Mouse (Mus musculus): ENCODE measurements around the gene Nudt1. TPM values are rescaled to one million over a fixed set of nuclear protein-coding genes. Genes with fewer than 3 reads are reported as not detected.
"Not testable (repeated sequence)": the region's sequence is repeated elsewhere in the genome, so short reads cannot be mapped to it uniquely, and the experiment has no call there.

Nudt1 gene
- polyA plus RNA-seq, 1 experiment from 2014 or later: 36.0 TPM

GRCm38 (mm10) chr5:140350731-140351497 is 29.5 kb downstream of the Nudt1 start:
- Histone ChIP-seq H3K4me2 (replicated peaks; ENCODE audit: low read depth, low read length) (no peak overlapping the region), H3K4me3 (ENCODE audit: low read depth, low read length) (no peak overlapping the region), H3K27me3 (ENCODE audit: control insufficient read depth, insufficient read depth, low read length) (no peaks in the 10 kb centered on the region), H3K9ac (ENCODE audit: low read depth, low read length) (no peak overlapping the region), H3K4me1 (replicated peaks; ENCODE audit: control insufficient read depth, insufficient read depth, low read length) (no peaks in the 10 kb centered on the region), H3K27ac (ENCODE audit: low read depth, low read length) (no peak overlapping the region), H3K36me3 (ENCODE audit: control insufficient read depth, insufficient read depth, low read length) (peaks cover 3% of the 10 kb centered on the region; the same call in 1 of the 2 replicates), H3K9me3 (ENCODE audit: control insufficient read depth, low read length) (no peaks in the 10 kb centered on the region)
- WGBS: 95% methylated on average over 8 of the region's 8 CpGs
- DNase-seq (ENCODE audit: low spot score) (no peak), ATAC-seq (ENCODE audit: low FRiP score) (no peak)

DNA sequence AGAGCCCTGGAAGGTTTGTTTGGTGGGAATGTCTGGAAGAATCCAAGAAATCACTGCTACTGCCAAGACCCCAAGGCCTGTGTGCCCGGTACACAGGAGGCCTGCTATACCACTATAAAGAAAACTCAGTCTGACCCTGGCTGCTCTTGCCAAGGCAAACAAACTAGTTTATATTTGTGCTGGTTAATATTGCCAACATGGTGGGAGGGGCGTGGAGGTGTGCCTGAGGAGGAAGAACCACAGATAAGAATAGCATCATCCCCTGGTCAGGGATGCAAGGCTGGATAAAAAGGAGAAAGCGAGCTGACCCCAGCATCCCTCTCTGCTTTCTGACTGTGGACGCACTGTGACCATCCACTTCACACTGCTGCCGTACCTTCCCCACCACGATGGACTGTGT is 30.9 kb downstream of the Nudt1 start:
- no peak for ATAC-seq (ENCODE audit: low FRiP score)
- Histone ChIP-seq H3K4me1 (replicated peaks; ENCODE audit: control insufficient read depth, insufficient read depth, low read length) (no peaks in the 10 kb centered on the region), H3K4me3 (ENCODE audit: low read depth, low read length) (no peak overlapping the region), H3K4me2 (replicated peaks; ENCODE audit: low read depth, low read length) (no peak overlapping the region), H3K27ac (ENCODE audit: low read depth, low read length) (no peak overlapping the region), H3K36me3 (ENCODE audit: control insufficient read depth, insufficient read depth, low read length) (peaks cover 3% of the 10 kb centered on the region; the same call in 1 of the 2 replicates), H3K9me3 (ENCODE audit: control insufficient read depth, low read length) (no peaks in the 10 kb centered on the region), H3K27me3 (ENCODE audit: control insufficient read depth, insufficient read depth, low read length) (no peaks in the 10 kb centered on the region), H3K9ac (ENCODE audit: low read depth, low read length) (no peak overlapping the region)
- WGBS: 97% methylated on average over 6 of the region's 6 CpGs
- DNase-seq (ENCODE audit: low spot score): no peak

DNA sequence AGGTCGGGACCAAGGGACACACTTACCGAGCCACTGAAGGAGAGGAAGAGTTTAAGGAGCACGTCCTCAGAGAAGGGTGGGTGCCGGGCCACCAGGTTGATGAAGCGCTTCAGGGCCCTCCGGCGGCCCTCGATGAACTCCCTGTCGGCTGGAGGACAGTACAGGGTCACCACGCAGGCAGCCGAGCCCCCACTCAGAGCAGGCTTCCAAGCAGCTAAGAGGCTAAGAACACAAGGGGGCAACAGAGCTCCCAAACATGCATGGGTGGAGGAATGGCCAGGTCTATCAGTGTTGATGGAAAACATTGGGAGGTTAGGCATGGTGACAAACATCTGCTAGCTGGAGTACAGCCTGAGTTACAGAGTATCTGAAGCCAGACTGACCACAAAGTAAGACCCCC is 34.5 kb downstream of the Nudt1 start:
- Histone ChIP-seq H3K4me1 (replicated peaks; ENCODE audit: control insufficient read depth, insufficient read depth, low read length) (no peaks in the 10 kb centered on the region), H3K27me3 (ENCODE audit: control insufficient read depth, insufficient read depth, low read length) (no peaks in the 10 kb centered on the region), H3K4me2 (replicated peaks; ENCODE audit: low read depth, low read length) (no peak overlapping the region), H3K9me3 (ENCODE audit: control insufficient read depth, low read length) (no peaks in the 10 kb centered on the region), H3K36me3 (ENCODE audit: control insufficient read depth, insufficient read depth, low read length) (peaks cover 3% of the 10 kb centered on the region; the same call in 1 of the 2 replicates), H3K4me3 (ENCODE audit: low read depth, low read length) (no peak overlapping the region), H3K27ac (ENCODE audit: low read depth, low read length) (no peak overlapping the region), H3K9ac (ENCODE audit: low read depth, low read length) (no peak overlapping the region)
- 92% methylated on average over 11 of the region's 11 CpGs for WGBS
- DNase-seq (ENCODE audit: low spot score): no peak
- no peak for ATAC-seq (ENCODE audit: low FRiP score)

GRCm38 (mm10) chr5:140357466-140357865 is 36.0 kb downstream of the Nudt1 start:
- no peaks in the 10 kb centered on the region for H3K4me1 ChIP-seq (replicated peaks; ENCODE audit: control insufficient read depth, insufficient read depth, low read length)
- DNase-seq (ENCODE audit: low spot score): no peak
- H3K9ac ChIP-seq (ENCODE audit: low read depth, low read length): no peak overlapping the region
- WGBS: 92% methylated on average over 3 of the region's 3 CpGs
- H3K4me3 ChIP-seq (ENCODE audit: low read depth, low read length): no peak overlapping the region
- no peak overlapping the region for H3K27ac ChIP-seq (ENCODE audit: low read depth, low read length)
- no peaks in the 10 kb centered on the region for H3K9me3 ChIP-seq (ENCODE audit: control insufficient read depth, low read length)
- H3K27me3 ChIP-seq (ENCODE audit: control insufficient read depth, insufficient read depth, low read length): no peaks in the 10 kb centered on the region
- ATAC-seq (ENCODE audit: low FRiP score): no peak
- H3K4me2 ChIP-seq (replicated peaks; ENCODE audit: low read depth, low read length): no peak overlapping the region
- H3K36me3 ChIP-seq (ENCODE audit: control insufficient read depth, insufficient read depth, low read length): no peaks in the 10 kb centered on the region; the same call in 1 of the 2 replicates

GRCm38 (mm10) chr5:140359930-140360674 is 38.6 kb downstream of the Nudt1 start:
- Histone ChIP-seq H3K4me2 (replicated peaks; ENCODE audit: low read depth, low read length) (no peak overlapping the region), H3K27me3 (ENCODE audit: control insufficient read depth, insufficient read depth, low read length) (no peaks in the 10 kb centered on the region), H3K9me3 (ENCODE audit: control insufficient read depth, low read length) (no peaks in the 10 kb centered on the region), H3K36me3 (ENCODE audit: control insufficient read depth, insufficient read depth, low read length) (peaks cover 2% of the 10 kb centered on the region; the same call in 1 of the 2 replicates), H3K4me3 (ENCODE audit: low read depth, low read length) (no peak overlapping the region), H3K4me1 (replicated peaks; ENCODE audit: control insufficient read depth, insufficient read depth, low read length) (no peaks in the 10 kb centered on the region), H3K27ac (ENCODE audit: low read depth, low read length) (no peak overlapping the region), H3K9ac (ENCODE audit: low read depth, low read length) (no peak overlapping the region)
- WGBS: 87% methylated on average over 14 of the region's 14 CpGs
- DNase-seq (ENCODE audit: low spot score): no peak
- no peak for ATAC-seq (ENCODE audit: low FRiP score)

DNA sequence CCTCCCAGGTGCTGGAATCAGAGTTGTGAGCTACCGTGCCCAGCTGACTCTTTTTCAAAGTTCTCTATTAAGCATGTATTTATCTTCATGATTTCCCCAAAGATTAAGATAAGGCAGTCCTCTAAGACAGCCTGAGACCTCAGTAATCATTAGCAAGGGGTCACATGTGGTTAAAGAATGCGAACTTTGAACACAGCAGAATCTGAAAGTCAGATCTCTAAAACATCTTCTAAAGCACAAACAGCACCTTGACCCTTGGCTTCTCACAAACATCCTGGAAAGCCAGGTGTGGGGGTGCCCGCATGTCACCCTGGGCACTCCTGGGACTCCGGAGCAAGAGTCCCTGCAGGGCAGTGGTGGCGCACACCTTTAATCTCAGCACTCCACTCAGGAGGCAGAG is 43.0 kb downstream of the Nudt1 start:
- Histone ChIP-seq H3K27me3 (ENCODE audit: control insufficient read depth, insufficient read depth, low read length) (no peaks in the 10 kb centered on the region), H3K27ac (ENCODE audit: low read depth, low read length) (no peak overlapping the region), H3K4me1 (replicated peaks; ENCODE audit: control insufficient read depth, insufficient read depth, low read length) (no peaks in the 10 kb centered on the region), H3K36me3 (ENCODE audit: control insufficient read depth, insufficient read depth, low read length) (peaks cover 2% of the 10 kb centered on the region; the same call in 1 of the 2 replicates), H3K9me3 (ENCODE audit: control insufficient read depth, low read length) (no peaks in the 10 kb centered on the region), H3K9ac (ENCODE audit: low read depth, low read length) (no peak overlapping the region), H3K4me2 (replicated peaks; ENCODE audit: low read depth, low read length) (no peak overlapping the region), H3K4me3 (ENCODE audit: low read depth, low read length) (no peak overlapping the region)
- DNase-seq (ENCODE audit: low spot score): no peak
- no peak for ATAC-seq (ENCODE audit: low FRiP score)
- 93% methylated on average over 5 of the region's 5 CpGs for WGBS

DNA sequence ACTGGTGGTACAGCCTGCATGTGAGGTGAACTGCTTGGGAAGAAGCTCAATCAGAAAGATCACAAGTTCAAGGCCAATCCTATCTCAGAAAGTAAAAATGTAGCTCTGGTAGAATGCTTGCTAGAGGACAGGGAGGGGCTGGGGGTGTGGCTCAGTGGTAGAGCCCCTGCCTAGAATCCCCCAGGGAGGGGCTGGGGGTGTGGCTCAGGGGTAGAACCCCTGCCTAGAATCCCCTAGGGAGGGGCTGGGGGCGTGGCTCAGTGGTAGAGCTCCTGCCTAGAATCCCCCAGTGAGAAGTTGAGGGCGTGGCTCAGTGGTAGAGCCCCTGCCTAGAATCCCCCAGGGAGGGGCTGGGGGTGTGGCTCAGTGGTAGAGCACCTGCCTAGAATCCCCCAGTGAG is 46.7 kb downstream of the Nudt1 start:
- not testable (repeated sequence) for H3K36me3 ChIP-seq (ENCODE audit: control insufficient read depth, insufficient read depth, low read length); DNase-seq (ENCODE audit: low spot score); H3K4me3 ChIP-seq (ENCODE audit: low read depth, low read length); H3K4me2 ChIP-seq (replicated peaks; ENCODE audit: low read depth, low read length); H3K9ac ChIP-seq (ENCODE audit: low read depth, low read length); ATAC-seq (ENCODE audit: low FRiP score); H3K4me1 ChIP-seq (replicated peaks; ENCODE audit: control insufficient read depth, insufficient read depth, low read length); H3K9me3 ChIP-seq (ENCODE audit: control insufficient read depth, low read length); H3K27me3 ChIP-seq (ENCODE audit: control insufficient read depth, insufficient read depth, low read length); H3K27ac ChIP-seq (ENCODE audit: low read depth, low read length)
- 96% methylated on average over 2 of the region's 2 CpGs for WGBS

DNA sequence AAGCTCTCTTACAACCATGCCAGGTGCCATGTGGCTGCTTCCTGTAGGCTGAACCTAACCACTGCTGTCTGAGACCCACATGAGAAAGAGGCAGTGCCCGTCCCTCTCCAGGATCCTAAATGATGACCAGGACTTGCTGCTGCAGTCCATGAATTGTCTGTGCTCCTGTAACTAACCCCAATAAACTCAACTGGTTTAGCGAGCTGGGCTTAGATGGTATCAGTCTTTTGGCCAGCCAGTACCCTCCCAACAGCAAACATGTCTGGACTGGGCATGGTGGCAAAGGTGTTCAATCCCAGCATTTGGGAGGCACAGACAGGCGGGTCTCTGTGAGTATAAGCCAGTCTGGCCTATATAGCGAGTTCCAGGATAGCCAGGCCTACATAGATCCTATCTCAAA is 47.5 kb downstream of the Nudt1 start:
- no peak overlapping the region for H3K4me3 ChIP-seq (ENCODE audit: low read depth, low read length)
- no peaks in the 10 kb centered on the region for H3K36me3 ChIP-seq (ENCODE audit: control insufficient read depth, insufficient read depth, low read length)
- DNase-seq (ENCODE audit: low spot score): no peak
- no peak overlapping the region for H3K4me2 ChIP-seq (replicated peaks; ENCODE audit: low read depth, low read length)
- no peaks in the 10 kb centered on the region for H3K4me1 ChIP-seq (replicated peaks; ENCODE audit: control insufficient read depth, insufficient read depth, low read length)
- no peak overlapping the region for H3K9ac ChIP-seq (ENCODE audit: low read depth, low read length)
- H3K27ac ChIP-seq (ENCODE audit: low read depth, low read length): no peak overlapping the region
- ATAC-seq (ENCODE audit: low FRiP score): no peak
- no peaks in the 10 kb centered on the region for H3K27me3 ChIP-seq (ENCODE audit: control insufficient read depth, insufficient read depth, low read length)
- no peaks in the 10 kb centered on the region for H3K9me3 ChIP-seq (ENCODE audit: control insufficient read depth, low read length)
- WGBS: 93% methylated on average over 4 of the region's 4 CpGs

DNA sequence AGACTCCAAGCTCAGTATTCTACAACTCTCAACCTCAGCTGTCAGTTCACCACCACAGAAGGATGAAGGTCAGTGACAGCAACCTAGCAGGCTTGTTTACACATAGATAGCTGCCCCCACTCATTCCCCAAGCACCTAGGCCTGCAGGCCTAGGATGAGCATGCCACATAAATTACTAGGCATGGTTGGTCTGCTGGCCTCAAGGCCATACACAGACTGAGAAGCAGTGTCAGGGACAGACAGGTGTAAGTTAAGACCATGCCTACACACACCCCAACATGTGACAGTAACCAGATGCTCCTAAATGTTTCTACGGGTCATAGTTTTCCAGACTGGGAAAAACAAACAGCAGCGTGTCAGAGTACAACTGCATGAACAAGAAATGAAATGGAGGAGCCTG is 48.0 kb downstream of the Nudt1 start:
- Histone ChIP-seq H3K4me3 (ENCODE audit: low read depth, low read length) (no peak overlapping the region), H3K27me3 (ENCODE audit: control insufficient read depth, insufficient read depth, low read length) (no peaks in the 10 kb centered on the region), H3K36me3 (ENCODE audit: control insufficient read depth, insufficient read depth, low read length) (no peaks in the 10 kb centered on the region), H3K9me3 (ENCODE audit: control insufficient read depth, low read length) (no peaks in the 10 kb centered on the region), H3K4me2 (replicated peaks; ENCODE audit: low read depth, low read length) (no peak overlapping the region), H3K27ac (ENCODE audit: low read depth, low read length) (no peak overlapping the region), H3K9ac (ENCODE audit: low read depth, low read length) (no peak overlapping the region), H3K4me1 (replicated peaks; ENCODE audit: control insufficient read depth, insufficient read depth, low read length) (no peaks in the 10 kb centered on the region)
- DNase-seq (ENCODE audit: low spot score): no peak
- 94% methylated on average over 2 of the region's 2 CpGs for WGBS
- no peak for ATAC-seq (ENCODE audit: low FRiP score)
